Mouse (Mus musculus) lung, postnatal 0 days (tissue): Measurements from ENCODE around the gene Hunk.

ENCODE experiments used
- CTCF ChIP-seq: IDR thresholded peaks from 2 replicates; pipeline ENCODE4 v1.5.1; 2016; ENCODE audit warnings: antibody characterized with exemption, mild to moderate bottlenecking
- EP300 ChIP-seq: IDR thresholded peaks from 2 replicates; pipeline ENCODE4 v1.6.1; 2016; ENCODE audit warnings: antibody characterized with exemption, mild to moderate bottlenecking, control low read depth

- TF ChIP-seq CTCF (no peak), EP300 (no peak)
Observed at GRCm38 (mm10) chr16:90389103-90389750, 3.4 kb downstream of the Hunk start.
